28 mouse cellular contexts compared by ENCODE assay signal in genomic region chr12:3789626-3790185, GRCm38 (mm10). TPM values are rescaled to one million over a fixed set of nuclear protein-coding genes. Genes with fewer than 3 reads are reported as not detected.
DNase-seq lines count a peak whose midpoint lies in the region; ATAC-seq lines count a peak whose summit lies in the region.
"Had no signal": no experiment of that assay in that cellular context is flagged by ENCODE, and none has a peak within 500 bp of the region (broad histone marks: within the 10 kb centered on the region; RNA-seq: fewer than 3 reads in every experiment).

No protein-coding gene starts in this region.

- H3K4me1 ChIP-seq in embryonic facial prominence, embryonic 10.5 days: peaks cover 58% of the 10 kb centered on the region
- H3K4me1 ChIP-seq in midbrain, embryonic 15.5 days: peaks cover 24% of the 10 kb centered on the region

- ATAC-seq in midbrain, embryonic 15.5 days (replicated peaks): no peak
- ATAC-seq: activated CD4-positive, CD25-positive, alpha-beta regulatory T cell, adult 4 months; CD4-positive, CD25-positive, alpha-beta regulatory T cell, adult 4 months; forebrain, embryonic 15.5 days; hindbrain, embryonic 16.5 days had no signal

- H3K4me2 ChIP-seq in midbrain, embryonic 15.5 days: no peak overlapping the region
- H3K4me2 ChIP-seq: embryonic facial prominence, embryonic 13.5 days; forebrain, embryonic 12.5 days; forebrain, embryonic 15.5 days; heart, embryonic 12.5 days; heart, embryonic 15.5 days; hindbrain, embryonic 13.5 days had no signal

- DNase-seq in cerebellum, adult 11-12 months: peak; percentile 33
- DNase-seq in cerebellum, adult 9-10 months: no peak
- DNase-seq in thymus, postnatal 14 days: peak; percentile 55
- DNase-seq in thymus, adult 18-20 months: no peak
- DNase-seq in 416B (ENCODE audit: low read depth): peak; percentile 20
- DNase-seq in embryonic facial prominence, embryonic 10.5 days (ENCODE audit: low spot score): no peak
- no peak for DNase-seq in yolk sac, embryonic 10.5 days (ENCODE audit: low spot score)
- DNase-seq: adrenal gland, adult 8-10 months; adrenal gland, postnatal 25 days; cerebellum, adult 18-20 months; cerebellum, adult 9-11 months; cerebellum, postnatal 25 days; gastrocnemius, postnatal 25 days; heart, adult 18-20 months; heart, postnatal 10 days; heart, postnatal 36 days had no signal

- H3K27me3 ChIP-seq in embryonic facial prominence, embryonic 10.5 days (replicated peaks; ENCODE audit: low read depth, poor library complexity, severe bottlenecking): peaks cover 21% of the 10 kb centered on the region
- no peaks in the 10 kb centered on the region for H3K27me3 ChIP-seq in midbrain, embryonic 15.5 days (replicated peaks)
- H3K27me3 ChIP-seq: embryonic facial prominence, embryonic 13.5 days; forebrain, embryonic 15.5 days; heart, embryonic 12.5 days; heart, embryonic 15.5 days had no signal

- peak overlapping the region; percentile 1; the same call in 1 of the 2 replicates for H3K27ac ChIP-seq in embryonic facial prominence, embryonic 10.5 days (replicated peaks)
- no peak overlapping the region for H3K27ac ChIP-seq in midbrain, embryonic 15.5 days
- H3K27ac ChIP-seq: forebrain, embryonic 12.5 days; forebrain, embryonic 15.5 days; heart, embryonic 15.5 days; hindbrain, embryonic 10.5 days; hindbrain, embryonic 13.5 days had no signal

- H3K9me3 ChIP-seq in embryonic facial prominence, embryonic 10.5 days: no peaks in the 10 kb centered on the region
- no peaks in the 10 kb centered on the region for H3K9me3 ChIP-seq in midbrain, embryonic 15.5 days
- H3K9me3 ChIP-seq: embryonic facial prominence, embryonic 13.5 days; forebrain, embryonic 12.5 days; forebrain, embryonic 15.5 days; heart, embryonic 12.5 days; heart, embryonic 15.5 days; hindbrain, embryonic 10.5 days; hindbrain, embryonic 13.5 days had no signal

- no peak overlapping the region for H3K9ac ChIP-seq in midbrain, embryonic 15.5 days
- H3K9ac ChIP-seq: embryonic facial prominence, embryonic 13.5 days; forebrain, embryonic 12.5 days; forebrain, embryonic 15.5 days; heart, embryonic 12.5 days; heart, embryonic 15.5 days; hindbrain, embryonic 13.5 days had no signal

- WGBS in embryonic facial prominence, embryonic 10.5 days: 60% methylated on average over 5 of the region's 5 CpGs
- 67% methylated on average over 5 of the region's 5 CpGs for WGBS in midbrain, embryonic 15.5 days

- no peak overlapping the region for H3K4me3 ChIP-seq in embryonic facial prominence, embryonic 10.5 days
- H3K4me3 ChIP-seq in midbrain, embryonic 15.5 days: no peak overlapping the region
- H3K4me3 ChIP-seq: embryonic facial prominence, embryonic 13.5 days; erythroblast, embryonic 14.5 days; forebrain, embryonic 12.5 days; forebrain, embryonic 15.5 days; heart, embryonic 12.5 days; heart, embryonic 15.5 days; hindbrain, embryonic 10.5 days; hindbrain, embryonic 13.5 days had no signal

- H3K36me3 ChIP-seq in embryonic facial prominence, embryonic 10.5 days (replicated peaks): no peaks in the 10 kb centered on the region
- no peaks in the 10 kb centered on the region for H3K36me3 ChIP-seq in midbrain, embryonic 15.5 days (replicated peaks)
- H3K36me3 ChIP-seq: embryonic facial prominence, embryonic 13.5 days; forebrain, embryonic 12.5 days; forebrain, embryonic 15.5 days; heart, embryonic 12.5 days; heart, embryonic 15.5 days; hindbrain, embryonic 10.5 days; hindbrain, embryonic 13.5 days had no signal

RNA-seq across cellular contexts. Expression of gene Dnmt3a, which starts 16.1 kb away (rescaled TPM):
- polyA plus RNA-seq in embryonic facial prominence, embryonic 10.5 days (2016; fragmentation: Nextera tagmentation; extraction: Ambion mirVana): 160 and 179 TPM in 2 replicates
- 144 and 152 TPM in 2 replicates for polyA plus RNA-seq in midbrain, embryonic 15.5 days (2015; fragmentation: Nextera tagmentation; extraction: Ambion mirVana)

Comparison
In these comparisons a context has a peak if more than half of its experiments do, and no peak if none do; other contexts are left out.
1. DNase-seq: peak in cerebellum, adult 11-12 months (single experiment), thymus, postnatal 14 days (single experiment) and 416B (single experiment); none in cerebellum, adult 9-10 months (single experiment), thymus, adult 18-20 months (0 of 2), embryonic facial prominence, embryonic 10.5 days (single experiment) and yolk sac, embryonic 10.5 days (single experiment).